Mouse (Mus musculus) liver, adult 2 months (tissue): Measurements from ENCODE around the gene Tmcc2. TPM values are rescaled to one million over a fixed set of nuclear protein-coding genes. Genes with fewer than 3 reads are reported as not detected.

Experiments used
- DNase-seq: peaks from one replicate; pipeline ENCODE4 v3.0.0-alpha.2; 2011; ENCODE audit warnings: low read depth, low spot score; ENCODE audit errors: extremely low read depth
- H3K27ac ChIP-seq: fragments of 200-500 bp; replicated peaks from 2 replicates; pipeline ENCODE4 v1.5.1; 2012; ENCODE audit warnings: low read depth, mild to moderate bottlenecking, control low read depth, inconsistent platforms, low read length; ENCODE audit not compliant: insufficient read depth
- H3K27me3 ChIP-seq: fragments of 200-500 bp; 2 replicates; pipeline ENCODE4 v1.6.1; 2012; ENCODE audit warnings: mild to moderate bottlenecking, moderate library complexity, low read length, inconsistent platforms; ENCODE audit not compliant: control insufficient read depth, insufficient read depth
- H3K36me3 ChIP-seq: fragments of 200-500 bp; 2 replicates; pipeline ENCODE4 v1.6.1; 2012; ENCODE audit warnings: low read length, inconsistent platforms; ENCODE audit not compliant: control insufficient read depth, insufficient read depth
- H3K4me1 ChIP-seq: fragments of 200-500 bp; 2 replicates; pipeline ENCODE4 v1.6.1; 2011; ENCODE audit warnings: low read length; ENCODE audit not compliant: control insufficient read depth, insufficient read depth
- H3K4me3 ChIP-seq: fragments of 200-500 bp; 2 replicates; pipeline ENCODE4 v1.5.1; 2011; ENCODE audit warnings: low read depth, mild to moderate bottlenecking, control low read depth, low read length, moderate library complexity; ENCODE audit not compliant: insufficient read depth
- H3K79me2 ChIP-seq: fragments of 200-500 bp; 2 replicates; pipeline ENCODE4 v1.6.1; 2012; ENCODE audit warnings: inconsistent platforms, mild to moderate bottlenecking, low read length, moderate library complexity; ENCODE audit not compliant: control insufficient read depth, insufficient read depth
- H3K9ac ChIP-seq: fragments of 200-500 bp; 2 replicates; pipeline ENCODE4 v1.6.1; 2012; ENCODE audit warnings: low read depth, mild to moderate bottlenecking, control low read depth, inconsistent platforms, low read length
- CTCF ChIP-seq: fragments of 200-500 bp; IDR thresholded peaks from 2 replicates; pipeline ENCODE4 v1.5.1; 2011; ENCODE audit warnings: low read depth, low read length, control low read depth
- POLR2A ChIP-seq: fragments of 200-500 bp; IDR thresholded peaks from 2 replicates; pipeline ENCODE4 v1.6.1; 2011; ENCODE audit warnings: low read length, control low read depth; ENCODE audit not compliant: insufficient read depth; ENCODE audit errors: extremely low read depth
- WGBS: fragments of 180-500 bp; shearing (Covaris S2); methylation state at CpG from one replicate; pipeline ENCODE4 v1.1.7; 2018; 5-methylcytosine and 5-hydroxymethylcytosine counted together
- polyA plus RNA-seq: library from polyadenylated mRNA; depleted of rRNA; stranded (reverse); fragments of >200 nt; gene quantifications from 2 replicates; pipeline ENCODE4 v1.2.3, GENCODE M21; 2012
- total RNA-seq: library from RNA; depleted of rRNA; stranded (reverse); fragments of >200 nt; gene quantifications from 2 replicates; pipeline ENCODE4 v1.2.3, GENCODE M21; 2014

Tmcc2 gene
- total and polyA plus RNA-seq, 2 experiments: 1.6 to 2.5 TPM

DNA sequence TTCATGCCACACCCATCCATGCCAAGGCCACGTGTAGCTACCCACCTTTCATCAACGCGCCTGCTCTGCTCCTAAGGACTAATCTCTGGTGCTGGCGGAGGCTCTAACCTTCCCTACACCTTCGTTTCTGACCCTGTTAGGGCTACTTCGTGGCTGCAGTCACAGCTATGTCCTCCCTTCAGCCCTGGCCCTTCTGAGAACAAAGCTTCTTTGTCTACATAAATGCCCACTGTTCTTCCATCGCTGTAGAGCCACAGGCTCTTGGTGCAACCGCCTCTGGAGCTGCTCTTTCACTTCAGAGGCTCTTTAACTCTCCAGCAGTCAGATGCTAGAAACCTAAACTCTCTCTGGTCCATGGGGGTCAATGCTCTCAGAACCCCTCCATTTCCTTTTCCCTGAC, 24.8 kb downstream of the Tmcc2 start:
- no peak for DNase-seq
- Histone ChIP-seq H3K4me1 (peaks cover 2% of the 10 kb centered on the region; the same call in 1 of the 2 replicates), H3K4me3 (no peak overlapping the region; the same call in 1 of the 2 replicates), H3K9ac (0 out of 2 replicates have a peak overlapping the region, but pooled peaks have one; percentile 20), H3K36me3 (no peaks in the 10 kb centered on the region), H3K27ac (no peak overlapping the region), H3K79me2 (no peaks in the 10 kb centered on the region), H3K27me3 (no peaks in the 10 kb centered on the region)
- TF ChIP-seq CTCF (no peak), POLR2A (no peak)
- 79% methylated on average over 8 of the region's 8 CpGs for WGBS

DNA sequence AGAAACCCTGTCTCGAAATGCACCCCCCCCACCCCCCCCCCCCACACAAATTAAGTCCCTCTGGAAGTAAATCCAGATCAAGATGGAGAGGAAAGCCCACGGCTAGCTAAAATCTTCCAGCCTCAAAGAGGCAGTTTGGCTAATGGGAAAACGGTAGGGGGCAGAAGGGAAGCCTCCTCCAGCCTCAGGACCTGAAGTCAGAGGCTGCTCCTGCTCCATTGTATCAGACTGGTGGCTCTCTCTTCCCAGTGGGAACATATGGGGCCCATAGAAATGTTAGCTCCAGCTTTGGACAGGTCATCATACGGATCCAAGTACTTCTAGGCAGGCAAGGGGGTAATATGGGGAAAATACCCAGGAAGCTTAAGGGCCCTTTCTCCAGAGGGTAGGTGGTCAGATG, 25.4 kb downstream of the Tmcc2 start:
- 70% methylated on average over 4 of the region's 4 CpGs for WGBS
- TF ChIP-seq POLR2A (no peak), CTCF (no peak)
- Histone ChIP-seq H3K4me3 (no peak overlapping the region), H3K4me1 (peaks cover 2% of the 10 kb centered on the region; the same call in 1 of the 2 replicates), H3K79me2 (no peaks in the 10 kb centered on the region), H3K9ac (0 out of 2 replicates have a peak overlapping the region, but pooled peaks have one; percentile 1), H3K36me3 (no peaks in the 10 kb centered on the region), H3K27ac (no peak overlapping the region), H3K27me3 (no peaks in the 10 kb centered on the region)
- no peak for DNase-seq

DNA sequence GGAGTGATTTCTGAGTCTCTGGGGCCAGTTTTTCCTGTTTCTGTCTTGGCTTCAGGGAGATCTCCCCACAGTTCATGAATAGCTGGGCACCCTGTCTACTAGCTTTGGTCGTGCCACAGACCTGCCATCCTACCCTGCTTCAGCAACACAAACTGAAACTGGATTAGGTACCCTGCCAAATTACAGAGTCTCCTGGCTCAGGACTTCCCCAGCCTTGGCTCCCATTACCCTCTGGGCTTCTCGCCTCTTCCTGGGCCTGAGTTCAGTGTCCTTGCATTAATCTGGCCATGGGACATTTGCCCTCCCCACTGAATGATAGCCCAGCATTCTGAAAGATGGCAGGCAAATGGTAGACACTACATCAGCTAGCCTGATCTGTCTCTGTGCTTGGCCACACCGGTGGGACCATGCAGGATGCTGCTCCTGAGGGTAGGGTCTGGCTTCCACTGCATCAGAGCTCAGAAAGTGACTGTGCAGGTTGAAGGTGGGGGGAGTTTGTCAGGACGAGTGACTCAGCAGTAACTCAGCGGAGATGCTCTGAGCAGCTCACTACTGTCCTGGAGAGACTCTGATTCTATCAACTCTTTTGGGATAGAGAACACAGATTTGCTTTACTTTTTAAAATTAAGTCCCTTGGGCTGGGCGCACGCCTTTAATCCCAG, 26.1 kb downstream of the Tmcc2 start:
- H3K36me3 ChIP-seq: no peaks in the 10 kb centered on the region
- no peaks in the 10 kb centered on the region for H3K27me3 ChIP-seq
- H3K27ac ChIP-seq: no peak overlapping the region
- 0 out of 2 replicates have a peak overlapping the region, but pooled peaks have one; percentile 3 for H3K9ac ChIP-seq
- no peaks in the 10 kb centered on the region for H3K79me2 ChIP-seq
- 54% methylated on average over 7 of the region's 7 CpGs for WGBS
- H3K4me1 ChIP-seq: peaks cover 2% of the 10 kb centered on the region; the same call in 1 of the 2 replicates
- no peak for DNase-seq
- H3K4me3 ChIP-seq: 0 out of 2 replicates have a peak overlapping the region, but pooled peaks have one; percentile 18
- TF ChIP-seq POLR2A (no peak), CTCF (no peak)

DNA sequence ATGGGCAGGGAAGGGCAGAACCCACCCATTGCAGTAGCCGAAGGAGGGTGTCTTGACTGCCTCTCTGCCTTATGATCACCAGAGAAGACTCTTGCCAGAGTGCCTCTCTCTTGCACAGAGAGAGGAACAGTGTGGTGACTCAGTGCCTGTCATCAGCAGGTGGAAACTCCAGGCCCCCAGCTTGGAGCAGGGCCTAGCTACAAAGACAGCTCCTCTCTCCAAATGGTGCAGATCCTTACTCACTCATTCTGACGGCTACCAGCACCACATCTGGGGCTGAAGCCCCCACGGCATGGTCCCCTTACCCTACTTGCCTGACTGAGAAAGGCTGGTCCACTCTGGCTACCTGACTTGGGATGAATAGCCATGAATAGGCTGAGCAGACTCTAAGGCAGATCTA, 26.7 kb downstream of the Tmcc2 start:
- H3K4me1 ChIP-seq: peaks cover 2% of the 10 kb centered on the region; the same call in 1 of the 2 replicates
- no peak for TF ChIP-seq POLR2A
- TF ChIP-seq CTCF: no peak
- H3K36me3 ChIP-seq: no peaks in the 10 kb centered on the region
- WGBS: 90% methylated on average over 3 of the region's 3 CpGs
- no peak overlapping the region for H3K4me3 ChIP-seq
- 0 out of 2 replicates have a peak overlapping the region, but pooled peaks have one; percentile 16 for H3K9ac ChIP-seq
- no peak overlapping the region for H3K27ac ChIP-seq
- no peak for DNase-seq
- H3K27me3 ChIP-seq: no peaks in the 10 kb centered on the region
- no peaks in the 10 kb centered on the region for H3K79me2 ChIP-seq

DNA sequence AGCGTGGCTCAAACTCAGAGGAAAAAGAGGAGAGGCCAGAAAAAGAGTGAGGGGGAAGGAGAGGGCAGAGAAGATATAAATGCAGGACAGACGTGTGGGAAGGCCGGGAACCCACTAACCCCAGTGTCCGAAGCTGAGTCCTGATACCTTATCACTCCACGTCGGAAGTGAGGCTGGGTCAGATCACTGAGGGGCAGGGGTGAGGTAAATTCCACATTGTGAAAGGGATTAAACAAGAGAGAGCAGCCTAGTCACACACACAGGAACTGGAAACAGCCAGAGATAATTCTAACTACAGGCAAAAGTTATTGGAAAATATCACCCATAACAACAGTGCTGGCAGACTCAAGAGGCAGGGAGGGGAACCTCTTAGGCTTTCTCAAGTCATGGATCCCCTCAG, 29.1 kb downstream of the Tmcc2 start:
- Histone ChIP-seq H3K4me3 (no peak overlapping the region), H3K9ac (no peak overlapping the region), H3K27ac (no peak overlapping the region), H3K4me1 (peaks cover 2% of the 10 kb centered on the region; the same call in 1 of the 2 replicates), H3K27me3 (no peaks in the 10 kb centered on the region), H3K36me3 (no peaks in the 10 kb centered on the region), H3K79me2 (no peaks in the 10 kb centered on the region)
- WGBS: 46% methylated on average over 6 of the region's 6 CpGs
- no peak for TF ChIP-seq CTCF
- no peak for TF ChIP-seq POLR2A
- DNase-seq: no peak

DNA sequence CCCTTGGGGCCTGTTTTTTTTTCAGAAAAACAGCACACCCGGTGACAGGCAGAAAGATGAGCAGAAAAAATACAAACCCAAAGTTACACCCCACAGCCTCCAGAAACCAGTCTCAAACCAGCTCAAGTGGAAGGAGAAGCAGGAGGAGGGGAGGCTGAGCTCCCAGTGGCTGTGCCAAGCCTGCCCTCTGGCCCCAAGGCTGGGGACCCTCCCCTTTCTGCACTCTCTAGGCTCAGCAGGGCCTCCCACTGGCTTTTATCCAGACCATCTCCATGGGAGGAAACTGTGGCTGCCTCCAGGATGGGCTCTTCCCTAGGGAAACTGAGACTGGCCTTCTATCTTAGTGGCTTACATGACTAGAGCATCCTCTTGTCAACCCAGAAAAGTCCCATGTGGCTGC, 34.2 kb downstream of the Tmcc2 start:
- DNase-seq: no peak
- WGBS: 65% methylated on average over 1 of the region's 1 CpGs
- peaks cover 9% of the 10 kb centered on the region for H3K4me1 ChIP-seq
- no peak overlapping the region for H3K9ac ChIP-seq
- no peak overlapping the region for H3K4me3 ChIP-seq
- TF ChIP-seq CTCF (no peak), POLR2A (no peak)
- H3K36me3 ChIP-seq: no peaks in the 10 kb centered on the region
- no peaks in the 10 kb centered on the region for H3K79me2 ChIP-seq
- H3K27me3 ChIP-seq: no peaks in the 10 kb centered on the region
- H3K27ac ChIP-seq: no peak overlapping the region
